Mouse (Mus musculus): Measurements from ENCODE around the gene Fkbp6. TPM values are rescaled to one million over a fixed set of nuclear protein-coding genes. Genes with fewer than 3 reads are reported as not detected.

The Fkbp6 gene
- polyA plus RNA-seq, 1 experiment from 2014 or later = 1.2 TPM

DNA sequence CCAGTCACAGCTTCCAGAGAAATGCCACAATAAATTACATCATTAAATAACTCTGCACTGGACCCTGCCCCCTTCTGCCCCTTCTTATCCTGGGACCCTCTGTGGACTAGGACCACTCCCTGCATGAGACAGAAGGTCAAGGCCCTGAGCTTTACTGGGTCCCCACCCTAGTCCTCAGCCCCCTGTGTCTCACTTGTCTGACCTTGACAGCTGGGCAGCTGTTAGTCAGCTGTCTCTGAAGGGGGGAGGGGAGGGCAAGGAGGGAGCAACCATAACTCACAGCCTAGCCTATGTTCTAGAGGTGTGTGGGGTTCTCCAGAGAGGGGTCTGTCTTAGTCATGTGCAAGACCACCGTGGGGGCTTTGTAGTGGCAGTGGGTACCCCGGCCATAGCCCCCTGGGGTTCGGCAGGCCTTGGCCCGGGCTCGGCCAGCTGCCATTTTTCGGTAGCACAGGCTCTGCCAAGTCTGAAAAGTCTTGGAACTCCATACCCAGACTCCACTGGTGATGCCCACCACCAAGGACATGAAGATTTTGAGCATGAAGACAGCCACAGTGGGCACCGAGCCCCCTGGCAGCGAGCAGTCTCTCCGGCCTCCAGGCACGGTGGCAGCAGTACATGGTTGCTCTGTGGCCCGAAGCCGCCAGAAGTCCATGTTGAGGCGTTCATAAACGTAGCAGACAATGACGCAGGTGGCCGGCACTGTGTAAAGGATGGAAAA, 100.7 kb downstream of the Fkbp6 start:
- no peaks in the 10 kb centered on the region for H3K9me3 ChIP-seq (ENCODE audit: control insufficient read depth, low read length)
- H3K27ac ChIP-seq (replicated peaks) = no peak overlapping the region
- peaks cover 9% of the 10 kb centered on the region for H3K36me3 ChIP-seq (ENCODE audit: control insufficient read depth, insufficient read depth, low read length)
- H3K4me1 ChIP-seq (replicated peaks; ENCODE audit: control insufficient read depth, insufficient read depth) = peaks cover 4% of the 10 kb centered on the region; the same call in 1 of the 2 replicates
- TF ChIP-seq EP300 (optimal IDR thresholded peaks at IDR 0.05) = no peak
- no peak for TF ChIP-seq CTCF (IDR thresholded peaks at IDR 0.05; ENCODE audit: low read depth)
- no peak overlapping the region for H3K4me3 ChIP-seq (ENCODE audit: low read depth, low read length)
- no peak overlapping the region for H3K9ac ChIP-seq (ENCODE audit: low read length)
- H3K27me3 ChIP-seq (ENCODE audit: control insufficient read depth, insufficient read depth, low read length) = peaks cover 5% of the 10 kb centered on the region; the same call in 1 of the 2 replicates
- H3K4me2 ChIP-seq (replicated peaks; ENCODE audit: low read depth) = no peak overlapping the region
- DNase-seq (ENCODE audit: low spot score) = no peak
- 88% methylated on average over 16 of the region's 16 CpGs for WGBS
- no peak for ATAC-seq (ENCODE audit: low FRiP score, low TSS enrichment)

DNA sequence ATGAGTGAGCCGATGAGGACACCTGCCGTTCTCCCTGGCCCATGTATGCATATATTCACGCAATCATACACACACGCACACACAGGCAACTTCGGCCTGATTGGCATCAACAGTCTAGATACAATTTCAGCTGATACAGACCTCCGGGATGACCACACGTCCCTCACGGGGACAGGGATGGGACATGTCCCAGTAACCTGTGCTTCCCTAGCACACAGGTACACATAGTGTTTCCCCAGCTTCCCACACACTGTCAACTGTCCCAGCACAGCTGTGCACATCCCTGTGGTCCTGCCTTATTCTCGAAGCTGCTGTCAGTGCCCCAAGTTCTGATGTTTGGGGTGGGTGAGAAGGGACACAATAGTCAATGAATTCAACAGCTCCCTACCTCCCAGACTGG, 102.5 kb downstream of the Fkbp6 start:
- WGBS = 81% methylated on average over 9 of the region's 9 CpGs
- Histone ChIP-seq H3K4me1 (replicated peaks; ENCODE audit: control insufficient read depth, insufficient read depth) (peaks cover 4% of the 10 kb centered on the region; the same call in 1 of the 2 replicates), H3K27ac (replicated peaks) (no peak overlapping the region), H3K36me3 (ENCODE audit: control insufficient read depth, insufficient read depth, low read length) (peaks cover 20% of the 10 kb centered on the region), H3K9ac (ENCODE audit: low read length) (no peak overlapping the region), H3K4me2 (replicated peaks; ENCODE audit: low read depth) (no peak overlapping the region), H3K9me3 (ENCODE audit: control insufficient read depth, low read length) (no peaks in the 10 kb centered on the region), H3K27me3 (ENCODE audit: control insufficient read depth, insufficient read depth, low read length) (peaks cover 5% of the 10 kb centered on the region; the same call in 1 of the 2 replicates), H3K4me3 (ENCODE audit: low read depth, low read length) (no peak overlapping the region)
- TF ChIP-seq CTCF (IDR thresholded peaks at IDR 0.05; ENCODE audit: low read depth) (no peak), EP300 (optimal IDR thresholded peaks at IDR 0.05) (no peak)
- ATAC-seq (ENCODE audit: low FRiP score, low TSS enrichment) = no peak
- no peak for DNase-seq (ENCODE audit: low spot score)

- ATAC-seq (ENCODE audit: low FRiP score, low TSS enrichment) (no peak), DNase-seq (ENCODE audit: low spot score) (no peak)
- 71% methylated on average over 4 of the region's 4 CpGs for WGBS
- Histone ChIP-seq H3K4me3 (ENCODE audit: low read depth, low read length) (no peak overlapping the region), H3K9ac (ENCODE audit: low read length) (no peak overlapping the region), H3K4me1 (replicated peaks; ENCODE audit: control insufficient read depth, insufficient read depth) (peaks cover 4% of the 10 kb centered on the region; the same call in 1 of the 2 replicates), H3K27ac (replicated peaks) (no peak overlapping the region), H3K4me2 (replicated peaks; ENCODE audit: low read depth) (no peak overlapping the region), H3K36me3 (ENCODE audit: control insufficient read depth, insufficient read depth, low read length) (peaks cover 24% of the 10 kb centered on the region), H3K9me3 (ENCODE audit: control insufficient read depth, low read length) (no peaks in the 10 kb centered on the region), H3K27me3 (ENCODE audit: control insufficient read depth, insufficient read depth, low read length) (peaks cover 5% of the 10 kb centered on the region; the same call in 1 of the 2 replicates)
- TF ChIP-seq CTCF (IDR thresholded peaks at IDR 0.05; ENCODE audit: low read depth) = no peak
- no peak for TF ChIP-seq EP300 (optimal IDR thresholded peaks at IDR 0.05)
Observed at GRCm38 (mm10) chr5:135246531-135246930, 103.3 kb downstream of the Fkbp6 start.

GRCm38 (mm10) chr5:135243166-135243565, 106.7 kb downstream of the Fkbp6 start:
- Histone ChIP-seq H3K36me3 (ENCODE audit: control insufficient read depth, insufficient read depth, low read length) (peaks cover 38% of the 10 kb centered on the region), H3K27ac (replicated peaks) (no peak overlapping the region), H3K4me1 (replicated peaks; ENCODE audit: control insufficient read depth, insufficient read depth) (no peaks in the 10 kb centered on the region), H3K9me3 (ENCODE audit: control insufficient read depth, low read length) (no peaks in the 10 kb centered on the region), H3K27me3 (ENCODE audit: control insufficient read depth, insufficient read depth, low read length) (no peaks in the 10 kb centered on the region), H3K9ac (ENCODE audit: low read length) (no peak overlapping the region), H3K4me2 (replicated peaks; ENCODE audit: low read depth) (no peak overlapping the region), H3K4me3 (ENCODE audit: low read depth, low read length) (no peak overlapping the region)
- no peak for ATAC-seq (ENCODE audit: low FRiP score, low TSS enrichment)
- 88% methylated on average over 1 of the region's 1 CpGs for WGBS
- TF ChIP-seq CTCF (IDR thresholded peaks at IDR 0.05; ENCODE audit: low read depth) = no peak
- no peak for TF ChIP-seq EP300 (optimal IDR thresholded peaks at IDR 0.05)
- no peak for DNase-seq (ENCODE audit: low spot score)

DNA sequence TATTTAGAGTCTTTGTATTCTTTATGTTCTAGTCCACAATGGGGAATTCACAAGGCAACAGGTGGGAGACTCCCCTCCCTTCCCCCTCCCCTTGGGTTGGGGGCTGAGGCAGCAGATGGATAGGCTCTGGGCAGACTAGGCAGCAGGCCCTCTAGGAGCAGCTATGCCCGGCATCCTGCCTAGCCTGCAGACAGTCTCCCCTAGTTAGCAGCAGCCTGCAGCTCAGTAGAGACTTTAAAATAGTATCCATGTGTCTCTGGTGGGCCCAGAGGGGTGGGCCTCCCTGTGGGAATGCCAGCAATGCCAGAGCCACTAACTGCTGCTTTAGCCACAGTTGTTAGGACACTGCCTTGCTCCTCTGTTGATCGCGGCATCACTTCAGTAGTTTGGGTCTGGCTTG, 107.2 kb downstream of the Fkbp6 start:
- no peak for ATAC-seq (ENCODE audit: low FRiP score, low TSS enrichment)
- DNase-seq (ENCODE audit: low spot score) = no peak
- H3K4me2 ChIP-seq (replicated peaks; ENCODE audit: low read depth) = no peak overlapping the region
- no peaks in the 10 kb centered on the region for H3K27me3 ChIP-seq (ENCODE audit: control insufficient read depth, insufficient read depth, low read length)
- 91% methylated on average over 3 of the region's 3 CpGs for WGBS
- H3K9me3 ChIP-seq (ENCODE audit: control insufficient read depth, low read length) = no peaks in the 10 kb centered on the region
- no peak for TF ChIP-seq CTCF (IDR thresholded peaks at IDR 0.05; ENCODE audit: low read depth)
- no peak for TF ChIP-seq EP300 (optimal IDR thresholded peaks at IDR 0.05)
- no peaks in the 10 kb centered on the region for H3K4me1 ChIP-seq (replicated peaks; ENCODE audit: control insufficient read depth, insufficient read depth)
- H3K36me3 ChIP-seq (ENCODE audit: control insufficient read depth, insufficient read depth, low read length) = peaks cover 43% of the 10 kb centered on the region
- H3K9ac ChIP-seq (ENCODE audit: low read length) = no peak overlapping the region
- H3K4me3 ChIP-seq (ENCODE audit: low read depth, low read length) = no peak overlapping the region
- H3K27ac ChIP-seq (replicated peaks) = no peak overlapping the region

DNA sequence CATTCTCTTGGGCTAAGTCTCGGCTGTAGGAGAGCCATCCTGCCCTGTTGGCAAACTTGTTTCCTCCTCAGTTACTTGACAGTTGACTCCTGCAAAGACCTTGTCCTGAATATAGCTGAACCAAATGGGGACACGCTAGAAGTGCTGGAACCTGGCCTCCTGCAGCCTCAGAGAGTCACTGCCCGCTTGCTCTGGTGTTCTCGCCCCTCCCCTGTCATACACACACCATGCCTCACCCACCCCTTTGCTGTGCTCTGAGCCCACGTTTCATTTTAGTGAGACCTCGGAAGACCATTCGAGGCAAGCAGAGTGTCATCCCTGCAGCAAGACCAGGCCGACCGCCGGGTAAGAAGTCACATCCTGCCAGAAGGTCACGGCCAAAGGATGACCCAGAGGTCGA, 107.7 kb downstream of the Fkbp6 start:
- WGBS = 80% methylated on average over 12 of the region's 12 CpGs
- no peak for TF ChIP-seq CTCF (IDR thresholded peaks at IDR 0.05; ENCODE audit: low read depth)
- Histone ChIP-seq H3K4me1 (replicated peaks; ENCODE audit: control insufficient read depth, insufficient read depth) (no peaks in the 10 kb centered on the region), H3K36me3 (ENCODE audit: control insufficient read depth, insufficient read depth, low read length) (peaks cover 48% of the 10 kb centered on the region), H3K9me3 (ENCODE audit: control insufficient read depth, low read length) (no peaks in the 10 kb centered on the region), H3K9ac (ENCODE audit: low read length) (no peak overlapping the region), H3K4me3 (ENCODE audit: low read depth, low read length) (no peak overlapping the region), H3K27me3 (ENCODE audit: control insufficient read depth, insufficient read depth, low read length) (no peaks in the 10 kb centered on the region), H3K4me2 (replicated peaks; ENCODE audit: low read depth) (no peak overlapping the region), H3K27ac (replicated peaks) (no peak overlapping the region)
- DNase-seq (ENCODE audit: low spot score) (no peak), ATAC-seq (ENCODE audit: low FRiP score, low TSS enrichment) (no peak)

Small RNA genes within 50 kb of the gene (microRNA-seq; reads per million reads assigned to microRNA genes)
- not detected for gene Mir7033

Other genes starting within 250 kb of the Fkbp6 start
- 9.9 and 11.6 TPM in 2 replicates for gene Tbl2, start 200.4 kb downstream of the Fkbp6 start, polyA plus RNA-seq (2015; fragmentation: Nextera tagmentation; extraction: Ambion mirVana)
- 46.4 and 50.4 TPM in 2 replicates for gene Bcl7b, start 181.8 kb downstream of the Fkbp6 start, polyA plus RNA-seq (2015; fragmentation: Nextera tagmentation; extraction: Ambion mirVana)
- gene Baz1b, start 162.8 kb downstream of the Fkbp6 start, polyA plus RNA-seq (2015; fragmentation: Nextera tagmentation; extraction: Ambion mirVana) = 9.6 and 10.2 TPM in 2 replicates
- gene Fzd9, start 98.8 kb downstream of the Fkbp6 start, polyA plus RNA-seq (2015; fragmentation: Nextera tagmentation; extraction: Ambion mirVana) = 0.42 and 0.54 TPM in 2 replicates
- 3.4 and 3.5 TPM in 2 replicates for gene Trim50, start 3.3 kb upstream of the Fkbp6 start, polyA plus RNA-seq (2015; fragmentation: Nextera tagmentation; extraction: Ambion mirVana)
- gene Nsun5, start 19.9 kb upstream of the Fkbp6 start, polyA plus RNA-seq (2015; fragmentation: Nextera tagmentation; extraction: Ambion mirVana) = 13.5 and 15.2 TPM in 2 replicates
- gene Pom121, start 44.5 kb upstream of the Fkbp6 start, polyA plus RNA-seq (2015; fragmentation: Nextera tagmentation; extraction: Ambion mirVana) = 3.6 and 3.9 TPM in 2 replicates
- 4.9 and 7.3 TPM in 2 replicates for gene Hip1, start 195.1 kb upstream of the Fkbp6 start, polyA plus RNA-seq (2015; fragmentation: Nextera tagmentation; extraction: Ambion mirVana)
- not detected in 2 replicates for gene Ccl26, start 213.5 kb upstream of the Fkbp6 start, polyA plus RNA-seq (2015; fragmentation: Nextera tagmentation; extraction: Ambion mirVana)
- 1.7 and 2.8 TPM in 2 replicates for gene Ccl24, start 223.0 kb upstream of the Fkbp6 start, polyA plus RNA-seq (2015; fragmentation: Nextera tagmentation; extraction: Ambion mirVana)

Measured in stomach, postnatal 0 days (tissue).